Mouse (Mus musculus) liver, embryonic 11.5 days (tissue): ENCODE data around the gene Cars2. TPM values are rescaled to one million over a fixed set of nuclear protein-coding genes. Genes with fewer than 3 reads are reported as not detected.

Source experiments
- ATAC-seq: fragments of 200-750 bp; cut with Nextera tagmentation; replicated peaks from 2 replicates; pipeline ENCODE4 v1.8.0; 2017; ENCODE audit warnings: moderate number of reproducible peaks, mild to moderate bottlenecking, moderate TSS enrichment, moderate library complexity; ENCODE audit not compliant: low FRiP score
- DNase-seq: peaks from one replicate; pipeline ENCODE4 v3.0.0-alpha.2; 2017; ENCODE audit warnings: low spot score
- H3K27ac ChIP-seq: fragments of 300-500 bp; sonication (generic); 2 replicates; pipeline ENCODE4 v1.5.1; 2014; ENCODE audit warnings: mild to moderate bottlenecking, low read depth, low read length, control low read depth
- H3K27me3 ChIP-seq: fragments of 300-500 bp; sonication (generic); replicated peaks from 2 replicates; pipeline ENCODE4 v1.6.1; 2014; ENCODE audit warnings: low read length, mixed read lengths; ENCODE audit not compliant: control insufficient read depth, insufficient read depth
- H3K36me3 ChIP-seq: fragments of 300-500 bp; sonication (generic); 2 replicates; pipeline ENCODE4 v1.6.1; 2014; ENCODE audit warnings: mild to moderate bottlenecking, low read length, moderate library complexity, mixed read lengths; ENCODE audit not compliant: control insufficient read depth, insufficient read depth
- H3K4me1 ChIP-seq: fragments of 300-500 bp; sonication (generic); replicated peaks from 2 replicates; pipeline ENCODE4 v1.6.1; 2014; ENCODE audit warnings: low read length, mixed read lengths; ENCODE audit not compliant: control insufficient read depth, insufficient read depth
- H3K4me2 ChIP-seq: fragments of 300-500 bp; sonication (generic); 2 replicates; pipeline ENCODE4 v1.6.1; 2014; ENCODE audit warnings: mild to moderate bottlenecking, control low read depth, moderate library complexity
- H3K4me3 ChIP-seq: fragments of 300-500 bp; sonication (generic); 2 replicates; pipeline ENCODE4 v1.5.1; 2014; ENCODE audit warnings: low read depth, low read length, control low read depth
- H3K9ac ChIP-seq: fragments of 300-500 bp; sonication (generic); 2 replicates; pipeline ENCODE4 v1.6.1; 2014; ENCODE audit warnings: low read depth, low read length, control low read depth
- H3K9me3 ChIP-seq: fragments of 300-500 bp; sonication (generic); 2 replicates; pipeline ENCODE4 v1.6.1; 2016; ENCODE audit warnings: low read length, inconsistent platforms, mixed read lengths; ENCODE audit not compliant: control insufficient read depth
- WGBS: fragments of 180-500 bp; shearing (Covaris S2); extraction: QIAGEN DNeasy Blood & Tissue Kit; methylation state at CpG from one replicate; pipeline ENCODE4 v1.1.7; 2014; 5-methylcytosine and 5-hydroxymethylcytosine counted together
- polyA plus RNA-seq: library from polyadenylated mRNA; unstranded; fragments of >200 nt; fragmentation: Nextera tagmentation; extraction: Ambion mirVana; gene quantifications from 2 replicates; pipeline ENCODE4 v1.2.1, GENCODE M21; 2014

Cars2 gene
- polyA plus RNA-seq, 1 experiment from 2014 or later = 33.1 TPM

GRCm38 (mm10) chr8:11477811-11478761 lies 72.5 kb downstream of the Cars2 start, which contains the start of gene Rab20:
Gene Rab20, minus strand, starts transcription at chr8:11478710.
- no peaks in the 10 kb centered on the region for H3K9me3 ChIP-seq
- H3K9ac ChIP-seq = peak within 1 kb of the TSS; percentile 53
- H3K27me3 ChIP-seq = peaks cover 90% of the 10 kb centered on the region
- under 1% methylated on average over 69 of the region's 69 CpGs for WGBS
- H3K4me1 ChIP-seq = peaks cover 17% of the 10 kb centered on the region
- peak; percentile 75 for DNase-seq
- H3K4me2 ChIP-seq = peak within 1 kb of the TSS; percentile 95
- ATAC-seq = peak; percentile 59
- no peak within 1 kb of the TSS for H3K27ac ChIP-seq
- peak within 1 kb of the TSS; percentile 63 for H3K4me3 ChIP-seq
- no peaks in the 10 kb centered on the region for H3K36me3 ChIP-seq

- H3K9me3 ChIP-seq = no peaks in the 10 kb centered on the region
- ATAC-seq (no peak), DNase-seq (no peak)
- no peaks in the 10 kb centered on the region for H3K36me3 ChIP-seq
- 5% methylated on average over 9 of the region's 9 CpGs for WGBS
- H3K9ac ChIP-seq = no peak overlapping the region
- peaks cover 91% of the 10 kb centered on the region for H3K27me3 ChIP-seq
- no peak overlapping the region for H3K27ac ChIP-seq
- peak overlapping the region; percentile 63 for H3K4me3 ChIP-seq
- peak overlapping the region; percentile 95 for H3K4me2 ChIP-seq
- H3K4me1 ChIP-seq = peaks cover 17% of the 10 kb centered on the region
Observed at GRCm38 (mm10) chr8:11477178-11477553, 73.4 kb downstream of the Cars2 start.

DNA sequence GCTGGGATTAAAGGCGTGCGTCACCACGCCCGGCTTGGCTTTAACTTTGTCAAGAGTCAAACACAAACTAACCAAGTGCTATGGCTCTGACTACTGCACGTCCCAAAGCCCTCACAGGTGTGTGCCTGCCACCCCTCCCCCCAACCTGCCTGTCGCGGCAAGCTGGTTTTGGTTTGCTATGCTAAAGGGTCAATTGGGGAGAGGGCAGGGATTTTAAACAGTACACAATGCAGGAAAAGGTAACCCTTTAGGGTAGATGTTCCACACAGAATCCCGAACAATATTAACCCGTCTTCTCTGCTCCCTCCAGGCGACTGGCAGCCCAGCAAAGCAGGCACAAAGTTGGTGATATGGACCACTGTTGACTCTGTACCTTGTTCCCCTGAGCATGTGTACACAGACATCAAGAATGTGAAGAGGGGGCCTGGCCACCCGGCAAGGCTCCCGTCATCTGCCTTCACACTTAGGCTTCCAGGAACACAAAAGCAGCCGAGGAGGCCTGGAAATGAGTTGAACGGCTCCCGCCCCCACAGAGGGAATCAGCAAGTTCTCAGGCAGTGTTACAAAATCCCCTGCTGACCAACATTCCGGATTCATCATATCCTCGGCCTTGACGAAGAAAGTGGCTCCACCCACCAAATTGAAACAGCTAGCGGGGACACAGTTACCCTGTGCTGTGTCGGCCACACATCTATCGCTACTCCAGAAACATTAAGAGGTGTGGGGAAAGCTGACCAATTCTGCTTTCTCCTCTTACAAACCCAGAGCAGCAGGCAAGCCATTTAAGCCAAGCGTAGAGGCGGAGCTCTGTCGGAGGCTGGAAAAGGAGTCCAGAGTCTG lies 74.0 kb downstream of the Cars2 start:
- Histone ChIP-seq H3K27ac (peak overlapping the region; percentile 25; the same call in 1 of the 2 replicates), H3K9ac (no peak overlapping the region), H3K4me1 (peaks cover 17% of the 10 kb centered on the region), H3K36me3 (no peaks in the 10 kb centered on the region), H3K4me2 (peak overlapping the region; percentile 95), H3K4me3 (peak overlapping the region; percentile 63), H3K27me3 (peaks cover 85% of the 10 kb centered on the region), H3K9me3 (no peaks in the 10 kb centered on the region)
- DNase-seq (no peak), ATAC-seq (no peak)
- WGBS = 8% methylated on average over 24 of the region's 24 CpGs

- H3K36me3 ChIP-seq = no peaks in the 10 kb centered on the region
- DNase-seq (no peak), ATAC-seq (no peak)
- peaks cover 17% of the 10 kb centered on the region for H3K4me1 ChIP-seq
- H3K27ac ChIP-seq = no peak overlapping the region
- H3K9ac ChIP-seq = no peak overlapping the region
- H3K27me3 ChIP-seq = peaks cover 83% of the 10 kb centered on the region
- no peaks in the 10 kb centered on the region for H3K9me3 ChIP-seq
- no peak overlapping the region for H3K4me3 ChIP-seq
- H3K4me2 ChIP-seq = peak overlapping the region; percentile 95
- 4% methylated on average over 2 of the region's 2 CpGs for WGBS
Observed at GRCm38 (mm10) chr8:11475876-11476275, 74.7 kb downstream of the Cars2 start.

- DNase-seq (no peak), ATAC-seq (no peak)
- no peak overlapping the region for H3K4me2 ChIP-seq
- H3K27me3 ChIP-seq = peaks cover 81% of the 10 kb centered on the region
- WGBS = 8% methylated on average over 9 of the region's 10 CpGs
- no peaks in the 10 kb centered on the region for H3K9me3 ChIP-seq
- no peaks in the 10 kb centered on the region for H3K36me3 ChIP-seq
- no peak overlapping the region for H3K9ac ChIP-seq
- H3K4me1 ChIP-seq = peaks cover 17% of the 10 kb centered on the region
- H3K27ac ChIP-seq = no peak overlapping the region
- H3K4me3 ChIP-seq = no peak overlapping the region
Observed at GRCm38 (mm10) chr8:11475397-11475796, 75.2 kb downstream of the Cars2 start.

- Histone ChIP-seq H3K9ac (no peak overlapping the region), H3K4me2 (no peak overlapping the region), H3K9me3 (no peaks in the 10 kb centered on the region), H3K4me3 (no peak overlapping the region), H3K36me3 (no peaks in the 10 kb centered on the region), H3K4me1 (peaks cover 8% of the 10 kb centered on the region), H3K27me3 (peaks cover 58% of the 10 kb centered on the region), H3K27ac (no peak overlapping the region)
- WGBS = 37% methylated on average over 4 of the region's 4 CpGs
- DNase-seq (no peak), ATAC-seq (peak; percentile 51)
Observed at GRCm38 (mm10) chr8:11473072-11473471, 77.5 kb downstream of the Cars2 start.

DNA sequence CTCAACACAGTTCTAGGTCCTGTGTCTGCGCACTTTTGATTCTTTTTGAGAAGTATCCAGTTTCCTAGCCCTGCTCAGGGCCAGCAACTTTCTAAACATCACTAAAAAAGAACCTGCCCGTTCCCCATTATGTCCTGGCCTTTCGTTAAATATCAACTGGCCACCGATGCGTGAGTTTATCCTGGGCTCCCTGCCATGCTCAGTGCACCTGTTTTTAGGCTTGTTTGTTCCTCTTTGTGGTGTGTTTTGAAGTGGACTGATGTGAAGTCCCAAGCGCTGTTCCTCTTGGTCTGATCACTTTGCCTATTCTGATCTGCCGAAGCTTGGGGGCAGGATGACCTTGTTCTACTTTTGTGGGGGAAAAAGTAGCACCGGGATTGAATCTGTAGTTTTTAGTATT lies 79.3 kb downstream of the Cars2 start:
- H3K9me3 ChIP-seq = no peaks in the 10 kb centered on the region
- no peak overlapping the region for H3K4me2 ChIP-seq
- H3K4me3 ChIP-seq = no peak overlapping the region
- DNase-seq (no peak), ATAC-seq (no peak)
- no peaks in the 10 kb centered on the region for H3K36me3 ChIP-seq
- peaks cover 40% of the 10 kb centered on the region for H3K27me3 ChIP-seq
- H3K9ac ChIP-seq = no peak overlapping the region
- no peak overlapping the region for H3K27ac ChIP-seq
- H3K4me1 ChIP-seq = peaks cover 5% of the 10 kb centered on the region
- 46% methylated on average over 8 of the region's 8 CpGs for WGBS

GRCm38 (mm10) chr8:11470694-11471093 lies 79.9 kb downstream of the Cars2 start:
- no peak overlapping the region for H3K9ac ChIP-seq
- H3K27ac ChIP-seq = no peak overlapping the region
- DNase-seq (no peak), ATAC-seq (no peak)
- H3K4me1 ChIP-seq = peaks cover 5% of the 10 kb centered on the region
- no peak overlapping the region for H3K4me3 ChIP-seq
- H3K9me3 ChIP-seq = no peaks in the 10 kb centered on the region
- 69% methylated on average over 7 of the region's 7 CpGs for WGBS
- no peak overlapping the region for H3K4me2 ChIP-seq
- H3K27me3 ChIP-seq = peaks cover 34% of the 10 kb centered on the region
- H3K36me3 ChIP-seq = no peaks in the 10 kb centered on the region
